Mouse (Mus musculus) heart, postnatal 10 days (tissue): ENCODE data around the gene Zpr1. TPM values are rescaled to one million over a fixed set of nuclear protein-coding genes. Genes with fewer than 3 reads are reported as not detected.
"Not testable (repeated sequence)": the region's sequence is repeated elsewhere in the genome, so short reads cannot be mapped to it uniquely, and the experiment has no call there.

Experiments
- DNase-seq, 2 experiments: peaks; one replicate each; pipeline ENCODE4 v3.0.0; 2021
- intact Hi-C: fragments of 180-260 bp; cut with DNase I; formaldehyde crosslinking; loops from one replicate; pipeline ENCODE4 v1.15.1; 2025
- total RNA-seq, 2 experiments: library from RNA; stranded (reverse); gene quantifications; 2 replicates each; pipeline ENCODE4 v1.2.3; 2021

Gene Zpr1
- total RNA-seq, 2 experiments from 2014 or later: 22.1 to 22.8 TPM

DNA sequence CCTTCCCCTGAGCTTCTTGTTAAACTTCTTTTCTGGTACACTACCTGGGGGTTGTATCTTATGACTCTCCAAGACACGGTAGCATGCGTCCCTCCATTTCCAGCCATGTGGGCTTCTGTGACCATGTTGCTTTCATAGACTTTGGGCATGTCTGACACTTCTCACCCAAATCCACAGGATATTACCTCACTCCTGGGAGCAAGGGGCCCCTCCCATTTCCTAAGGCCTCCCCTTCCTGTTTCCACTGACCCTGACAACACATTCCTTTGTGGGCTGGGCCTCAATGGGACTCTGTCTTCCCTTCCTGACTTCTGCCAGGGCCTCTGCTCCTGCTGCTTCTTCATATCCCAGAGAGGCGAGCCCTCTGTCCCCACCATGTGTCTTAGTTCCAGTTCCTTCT is 15.3 kb upstream of the Zpr1 start:
- intact Hi-C loops: no loop called here
- peak; percentile 20 to 37 for DNase-seq

DNA sequence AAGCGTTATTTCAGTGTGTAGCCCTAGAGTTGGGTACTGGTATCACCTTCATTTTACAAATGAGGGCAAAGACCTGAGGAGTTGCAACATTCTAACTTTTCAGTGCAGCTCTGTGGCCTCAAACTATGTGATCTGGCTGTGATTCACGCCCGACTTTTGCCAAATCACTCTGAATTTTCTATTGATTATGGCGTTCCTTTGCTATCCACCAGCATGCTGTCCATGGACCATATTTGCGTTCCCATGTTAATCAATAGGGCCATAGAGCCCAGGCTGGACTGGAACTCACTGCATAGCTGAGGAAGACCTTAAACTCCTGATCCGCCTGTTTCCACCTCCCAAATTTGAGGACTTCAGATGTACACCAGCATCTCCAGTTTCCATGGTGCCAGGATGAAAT is 13.8 kb upstream of the Zpr1 start:
- DNase-seq: no peak
- intact Hi-C loops: no loop called here

DNA sequence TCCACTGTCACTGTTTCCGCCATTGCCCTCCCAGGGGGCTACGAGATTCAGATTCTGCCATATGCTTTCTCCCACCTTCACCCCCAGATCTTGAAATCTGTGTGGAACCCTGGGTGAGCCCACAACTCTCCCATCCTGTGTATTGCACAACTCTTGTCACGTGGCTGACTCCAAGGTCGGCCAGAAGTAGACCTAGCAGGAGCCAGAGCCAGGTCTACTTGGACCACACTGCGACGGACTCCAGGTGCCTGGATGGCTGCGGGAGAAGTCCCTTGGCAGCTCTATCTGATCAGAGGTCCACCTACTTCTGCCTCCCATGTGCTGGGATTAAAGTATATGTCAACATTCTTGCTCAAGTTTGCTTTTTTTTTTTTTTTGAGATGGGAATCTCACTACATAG is 11.7 kb upstream of the Zpr1 start:
- no peak for DNase-seq
- intact Hi-C loops: no loop called here

DNA sequence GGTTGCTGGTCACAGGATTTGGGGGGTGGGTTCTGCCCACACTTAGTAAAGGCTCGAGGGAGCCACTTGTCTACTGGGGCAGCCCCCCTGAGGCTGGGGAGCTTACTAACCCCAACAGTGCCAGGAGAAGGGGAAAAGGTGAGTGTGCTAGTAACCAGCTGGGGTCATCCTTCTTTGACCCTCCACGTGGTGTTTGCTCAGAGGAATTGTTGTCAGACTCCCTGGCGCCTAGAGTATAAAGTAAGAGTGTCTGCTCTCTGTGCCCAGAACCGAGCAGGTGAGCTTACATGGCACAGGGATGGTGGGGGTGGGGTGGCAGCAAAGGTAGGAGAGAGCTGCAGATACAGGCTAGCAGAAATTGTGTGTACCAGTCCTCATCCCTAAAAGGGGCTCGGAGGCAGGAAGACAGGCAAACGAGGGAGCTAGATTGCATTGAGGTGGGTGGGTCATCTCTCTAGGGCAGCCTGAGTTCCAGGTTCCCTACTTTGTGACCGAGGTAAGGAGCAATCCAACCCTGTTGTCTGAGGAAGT is 4.5 kb upstream of the Zpr1 start, which contains the start of gene Apoa5:
TSS of gene Apoa5 (plus strand) at position 291 of the 531 bp plus-strand sequence.
- intact Hi-C loops: no loop called here
- DNase-seq: no peak

DNA sequence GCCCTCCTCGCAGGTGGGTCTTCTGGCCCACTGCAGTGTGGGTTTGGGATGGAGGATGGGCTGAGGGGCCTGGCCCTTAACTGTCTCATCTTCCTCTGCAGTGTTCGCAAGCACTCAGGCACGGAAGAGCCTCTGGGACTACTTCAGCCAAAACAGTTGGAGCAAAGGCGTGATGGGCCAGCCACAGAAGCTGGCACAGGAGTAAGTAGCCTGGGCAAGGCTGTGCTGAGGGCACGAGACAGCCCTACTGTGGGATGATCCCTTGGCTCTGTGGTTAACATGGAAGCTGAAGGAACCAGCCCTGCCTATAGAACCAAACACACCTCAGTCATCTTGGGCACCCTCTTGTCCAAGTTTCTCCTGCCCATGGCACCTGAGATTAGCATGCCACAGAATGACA is 3.7 kb upstream of the Zpr1 start:
- intact Hi-C loops: no loop called here

DNA sequence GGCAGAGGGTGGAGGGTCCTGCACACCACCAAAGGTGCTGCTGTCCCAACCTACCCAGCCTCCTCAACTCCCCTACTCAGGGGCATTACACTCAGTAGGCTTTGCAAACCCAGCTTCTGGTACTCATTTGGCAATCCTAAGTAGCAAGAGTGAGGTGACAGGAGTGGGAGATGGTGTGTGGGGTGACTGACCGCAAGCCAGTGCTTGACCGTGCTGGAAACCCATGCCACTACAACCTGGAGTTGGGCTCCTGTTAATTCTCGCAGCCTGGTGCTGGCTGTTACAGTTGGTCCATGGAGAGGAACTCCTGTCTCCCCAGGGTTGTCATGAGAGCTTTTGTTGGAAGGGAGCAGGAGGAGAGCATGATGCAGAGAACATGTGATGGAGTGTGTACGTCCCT is 2.1 kb upstream of the Zpr1 start:
- intact Hi-C loops: no loop called here
- no peak for DNase-seq

More for the DNA sequence above, 3.7 kb upstream of the Zpr1 start:
- no peak for DNase-seq

DNA sequence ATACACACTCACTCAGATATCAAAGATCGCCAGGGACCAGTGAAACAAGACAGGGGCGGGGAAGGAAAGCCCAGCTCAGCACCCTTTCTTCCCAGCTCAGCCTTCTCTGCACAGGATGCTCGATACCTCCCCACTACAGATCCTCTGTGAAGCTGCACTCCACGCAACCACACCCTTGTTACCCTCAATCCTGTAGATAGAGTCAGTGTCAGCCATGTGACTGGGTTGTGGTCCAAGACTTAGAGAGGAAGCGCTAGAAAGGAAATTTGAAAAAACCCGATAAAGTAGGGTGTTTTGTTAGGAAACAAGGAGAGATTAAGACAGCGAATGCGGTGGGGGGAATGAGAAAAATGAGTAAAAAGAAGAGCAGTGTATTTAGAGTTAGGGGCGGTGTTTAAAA is 794 bp upstream of the Zpr1 start:
- DNase-seq: no peak
- intact Hi-C loops: no loop called here

DNA sequence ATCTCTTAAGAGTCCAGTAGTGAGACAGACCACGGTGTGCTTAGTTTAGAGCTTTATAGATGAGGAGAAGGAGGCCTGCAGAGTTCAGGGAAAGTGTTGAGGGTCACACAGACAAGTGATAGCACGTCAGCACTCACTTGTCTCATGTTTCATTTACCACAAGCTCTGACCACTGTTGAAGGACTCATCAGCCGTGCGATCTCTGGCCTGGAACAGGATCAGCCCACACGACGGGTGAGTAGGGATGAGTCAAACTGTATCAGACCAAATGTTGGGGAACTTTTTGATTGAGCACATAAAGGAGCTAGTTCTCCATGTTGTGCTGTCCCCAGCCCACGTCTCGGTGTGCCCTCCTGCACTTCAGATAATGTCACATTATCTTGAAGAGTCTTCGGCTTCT is 1.6 kb downstream of the Zpr1 start:
- no peak for DNase-seq
- intact Hi-C loops: no loop called here

DNA sequence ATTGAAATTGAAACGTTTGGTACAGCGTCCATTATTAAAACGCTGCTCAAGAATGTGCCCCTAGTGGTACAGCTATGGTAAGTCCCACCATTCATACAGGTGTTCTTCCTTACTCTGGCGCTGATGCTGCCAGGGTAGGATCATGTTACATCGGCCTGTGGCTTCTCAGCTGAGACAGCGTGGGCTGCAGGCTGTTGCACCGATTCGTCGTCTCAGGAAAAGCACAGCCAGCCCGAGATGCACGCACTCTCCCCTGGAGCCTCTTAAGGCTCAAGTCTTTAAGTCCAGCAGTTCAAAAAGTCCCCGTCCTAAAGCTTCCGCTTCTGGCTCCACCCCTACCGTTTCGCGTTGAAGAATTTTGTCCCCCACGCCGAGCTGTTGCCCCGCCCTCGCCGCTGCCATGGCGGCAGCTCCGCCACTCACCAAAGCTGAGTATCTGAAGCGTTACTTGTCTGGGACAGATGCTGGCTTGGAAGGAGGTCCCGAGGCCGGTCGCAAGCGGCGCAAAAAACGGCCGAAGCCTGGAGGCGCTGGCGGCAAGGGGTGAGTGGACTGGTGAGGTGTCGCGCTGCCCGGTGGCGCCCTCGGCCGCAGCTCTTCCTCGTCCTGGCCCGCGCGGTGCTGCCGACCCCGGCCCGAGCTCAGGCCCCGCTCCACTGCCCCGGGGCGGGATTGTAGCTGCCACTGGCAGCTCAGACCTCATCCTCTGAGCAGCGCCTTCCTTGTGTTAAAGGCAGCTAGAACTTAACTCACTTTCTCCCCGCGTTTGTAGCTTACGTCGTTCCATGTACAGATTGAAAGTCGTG is 10.0 kb downstream of the Zpr1 start, which contains the start of gene Bud13:
TSS of gene Bud13 (plus strand) at position 378 of the 806 bp plus-strand sequence.
- DNase-seq: peak; percentile 96 to 97
- intact Hi-C loops: no loop called here

DNA sequence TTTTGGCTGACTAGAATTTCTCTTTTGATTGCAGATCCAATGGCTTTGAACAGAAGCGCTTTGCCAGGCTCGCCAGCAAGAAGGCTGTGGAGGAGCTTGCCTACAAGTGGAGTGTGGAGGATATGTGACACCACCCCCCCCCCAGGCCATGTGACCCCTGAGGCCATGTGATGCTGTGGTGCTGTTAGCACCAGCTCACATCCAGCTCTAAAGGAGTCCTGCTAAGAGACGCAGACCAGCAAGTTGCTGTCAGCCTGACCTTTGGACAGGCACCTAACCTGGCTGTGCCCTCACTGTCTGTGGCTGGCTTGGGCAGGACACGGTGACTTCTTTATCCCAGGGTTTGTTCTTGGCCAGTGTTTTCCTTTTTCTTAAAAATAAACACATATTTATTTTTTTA is 25.5 kb downstream of the Zpr1 start:
- intact Hi-C loops: no loop called here

DNA sequence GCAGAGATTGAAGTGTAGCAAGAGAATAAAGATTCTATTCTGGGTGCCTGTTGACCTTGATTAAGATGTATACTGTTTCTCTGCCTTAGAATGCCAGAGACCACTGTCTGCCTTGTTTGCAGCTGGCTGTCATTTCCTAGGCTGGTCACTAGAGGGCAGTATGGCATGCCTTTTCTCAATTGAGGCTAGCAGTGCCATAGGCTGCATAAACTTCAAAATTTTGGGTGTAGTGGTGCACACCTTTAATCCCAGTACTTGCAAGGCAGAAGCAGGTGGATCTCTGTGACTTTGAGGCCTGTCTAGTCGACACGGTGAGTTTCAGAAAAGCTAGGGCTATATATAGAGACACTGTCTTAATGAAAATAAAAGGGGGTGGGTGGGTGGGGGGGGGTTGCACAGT is 29.3 kb downstream of the Zpr1 start:
- intact Hi-C loops: loop anchor here (1.0 kb wide), 1 partner anchor 12 kb away; no protein-coding TSS in a partner anchor
- peak; percentile 50 to 73 for DNase-seq

More for the DNA sequence above, 25.5 kb downstream of the Zpr1 start:
- DNase-seq: no peak

DNA sequence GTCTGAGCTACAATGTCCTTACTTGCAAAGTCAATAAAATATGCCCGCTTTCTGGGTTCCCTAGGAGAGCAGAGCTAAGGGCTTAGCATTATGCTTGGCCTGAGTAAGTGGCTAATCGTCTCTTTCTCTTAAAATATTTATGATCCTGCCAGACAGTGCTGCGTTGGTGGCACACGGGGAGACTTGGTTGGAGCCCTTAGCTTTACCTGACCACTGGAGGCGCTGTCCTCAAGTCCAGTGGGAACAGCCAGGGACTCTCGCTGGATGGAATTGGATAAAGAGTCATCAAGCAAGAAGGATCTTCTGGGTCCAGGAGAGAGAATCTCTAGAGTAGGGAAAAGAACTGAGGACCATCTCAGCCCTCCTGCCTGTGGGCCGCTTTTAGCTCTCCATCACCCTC is 36.3 kb downstream of the Zpr1 start:
- DNase-seq: no peak
- intact Hi-C loops: no loop called here

DNA sequence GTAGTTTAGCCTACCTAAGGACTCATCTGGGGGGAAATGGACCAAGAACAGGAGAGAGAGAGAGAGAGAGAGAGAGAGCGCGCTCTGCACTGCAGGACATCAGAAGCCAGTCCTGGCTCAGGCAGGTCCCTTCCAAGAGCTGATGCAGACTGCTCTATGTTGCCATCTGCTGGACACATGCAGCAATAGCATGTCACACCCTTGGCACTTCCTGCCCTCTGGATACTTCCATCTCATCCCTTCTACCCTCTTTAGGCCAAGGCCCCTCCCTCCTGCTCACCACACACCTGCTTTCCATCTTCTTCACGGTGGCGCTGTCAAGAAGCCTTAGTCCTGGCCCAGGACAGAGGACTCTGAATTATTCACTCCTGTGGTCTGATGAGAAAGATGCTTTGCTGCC is 41.6 kb downstream of the Zpr1 start:
- peak; percentile 78 to 83 for DNase-seq
- intact Hi-C loops: loop anchor here (1.0 kb wide), 1 partner anchor 12 kb away; no protein-coding TSS in a partner anchor

DNA sequence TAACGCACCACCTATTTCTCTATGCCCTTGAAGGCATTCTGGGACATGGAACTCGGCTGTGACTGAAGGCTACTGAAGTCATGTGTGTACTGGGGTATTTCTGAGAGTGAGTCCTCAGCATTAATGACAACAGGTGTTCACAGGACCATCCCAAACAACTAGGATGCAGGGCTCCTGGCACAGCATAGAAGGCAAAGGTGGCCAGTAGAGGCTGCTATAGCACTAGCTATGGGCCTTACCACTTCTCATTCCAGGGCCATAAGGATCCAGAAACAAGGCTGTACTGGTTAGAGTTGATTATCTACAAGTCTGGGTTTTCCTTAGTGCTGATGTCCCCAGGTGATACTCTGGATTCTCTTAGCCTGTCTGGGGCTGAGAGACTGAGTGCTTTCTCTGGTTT is 42.1 kb downstream of the Zpr1 start:
- DNase-seq: no peak
- intact Hi-C loops: loop anchor here (1.0 kb wide), 1 partner anchor 13 kb away; no protein-coding TSS in a partner anchor

DNA sequence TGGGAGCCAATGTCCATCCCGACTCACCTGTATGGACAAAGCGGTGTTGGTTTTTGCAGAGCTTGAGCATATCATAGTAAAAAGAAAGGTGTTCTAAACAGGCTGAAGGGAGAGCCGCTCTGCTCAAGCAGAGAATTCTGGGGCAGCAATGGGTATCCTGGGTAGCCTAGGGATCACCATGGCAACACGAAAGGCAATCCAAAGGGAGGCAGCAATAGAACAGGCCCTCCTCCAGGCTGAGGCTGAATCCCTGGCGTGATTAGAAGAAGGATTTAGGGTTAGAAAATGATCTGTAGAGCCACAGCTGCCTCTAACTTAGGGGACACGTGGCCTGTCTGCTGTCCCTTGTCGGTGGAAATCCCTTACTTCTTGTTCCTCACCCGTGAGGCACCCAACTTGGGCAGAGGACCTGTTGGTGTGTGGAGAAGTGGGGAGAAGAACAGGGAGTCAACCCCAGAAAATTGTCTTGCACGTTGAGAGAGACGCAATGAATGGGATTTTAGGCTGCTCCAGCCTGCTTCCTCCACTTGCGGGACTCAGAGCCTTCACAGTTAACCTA is 43.0 kb downstream of the Zpr1 start:
- no peak for DNase-seq
- intact Hi-C loops: no loop called here

DNA sequence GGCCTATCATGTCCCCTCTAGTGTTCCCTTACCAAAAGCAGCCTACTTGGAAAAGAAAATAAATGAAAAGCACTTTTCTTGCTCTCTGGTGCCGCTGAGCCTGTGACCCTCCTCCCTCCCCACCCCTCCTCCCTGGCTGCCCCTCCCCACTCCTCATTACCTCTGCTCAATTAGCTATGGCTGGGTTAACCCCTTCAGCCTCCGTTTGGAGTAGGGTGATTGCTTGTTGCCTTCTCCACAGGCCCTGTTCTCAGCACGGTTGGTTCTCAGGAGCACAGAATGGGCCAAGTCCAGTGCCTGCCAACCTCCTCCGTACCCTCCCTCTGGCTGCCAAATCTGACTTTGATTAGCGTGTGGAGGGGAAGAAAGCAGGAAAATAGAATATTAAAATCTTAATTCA is 43.5 kb downstream of the Zpr1 start:
- intact Hi-C loops: no loop called here
- no peak for DNase-seq

DNA sequence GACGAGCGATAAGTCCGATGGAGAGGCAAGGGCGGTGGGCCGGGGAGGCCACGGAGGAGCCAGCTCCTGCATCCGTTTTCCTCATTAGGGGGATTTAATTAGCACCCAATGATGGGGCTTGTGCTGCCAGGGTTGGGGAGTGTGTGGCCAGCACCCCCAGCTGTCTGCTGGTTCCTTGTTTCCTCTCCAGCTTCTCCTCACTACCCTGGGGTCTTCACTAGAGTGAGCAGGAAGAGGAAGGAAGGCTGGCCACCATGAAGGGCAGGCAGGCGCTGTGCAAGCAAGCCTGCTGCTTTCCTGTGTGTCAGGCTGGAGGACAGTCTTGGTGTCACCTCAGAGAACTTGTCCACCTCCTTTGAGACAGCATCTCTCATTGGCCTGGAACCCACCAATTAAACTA is 44.0 kb downstream of the Zpr1 start:
- intact Hi-C loops: no loop called here
- DNase-seq: no peak

DNA sequence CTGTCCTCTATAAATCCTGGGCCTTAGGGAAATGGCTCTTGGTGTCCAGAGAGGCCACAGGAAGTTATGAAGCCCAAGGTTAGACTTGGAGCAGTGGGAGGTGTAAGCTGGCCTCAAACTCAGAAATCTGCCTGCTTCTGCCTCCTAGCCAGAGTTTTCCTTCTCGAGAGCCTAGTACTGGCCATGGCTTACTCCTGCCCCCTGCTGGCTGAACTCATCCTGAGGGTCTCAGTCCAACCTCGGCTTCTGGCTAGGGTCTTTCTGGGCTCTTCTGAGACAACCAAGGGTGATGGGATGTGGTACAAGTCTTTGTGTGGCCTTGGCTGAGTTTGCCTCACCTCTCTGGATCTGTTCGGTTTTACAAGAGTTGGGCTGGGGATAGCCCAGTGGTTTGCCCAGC is 45.1 kb downstream of the Zpr1 start:
- no peak for DNase-seq
- intact Hi-C loops: no loop called here

DNA sequence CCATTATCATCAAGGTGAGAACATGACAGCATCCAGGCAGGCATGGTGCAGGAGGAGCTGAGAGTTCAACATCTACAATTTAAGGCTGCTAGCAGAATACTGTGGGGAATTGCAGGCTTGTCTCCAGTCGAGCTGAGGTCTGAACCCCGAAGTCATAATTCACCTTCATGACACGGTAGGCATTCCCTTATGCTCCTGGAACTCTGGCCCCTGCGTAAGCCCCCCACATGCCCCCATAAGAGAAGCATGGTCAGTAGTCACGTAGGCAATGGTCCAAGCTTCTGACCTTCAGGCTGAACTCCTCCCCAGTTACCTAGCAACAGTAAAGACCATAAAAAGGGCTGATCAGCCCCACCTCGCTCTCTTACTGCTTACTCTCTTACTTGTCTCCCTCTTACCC is 47.0 kb downstream of the Zpr1 start, which contains the start of gene 4931429L15Rik:
TSS of gene 4931429L15Rik (minus strand) at position 101 of the 400 bp plus-strand sequence.
- DNase-seq, intact Hi-C loops: not testable (repeated sequence)

DNA sequence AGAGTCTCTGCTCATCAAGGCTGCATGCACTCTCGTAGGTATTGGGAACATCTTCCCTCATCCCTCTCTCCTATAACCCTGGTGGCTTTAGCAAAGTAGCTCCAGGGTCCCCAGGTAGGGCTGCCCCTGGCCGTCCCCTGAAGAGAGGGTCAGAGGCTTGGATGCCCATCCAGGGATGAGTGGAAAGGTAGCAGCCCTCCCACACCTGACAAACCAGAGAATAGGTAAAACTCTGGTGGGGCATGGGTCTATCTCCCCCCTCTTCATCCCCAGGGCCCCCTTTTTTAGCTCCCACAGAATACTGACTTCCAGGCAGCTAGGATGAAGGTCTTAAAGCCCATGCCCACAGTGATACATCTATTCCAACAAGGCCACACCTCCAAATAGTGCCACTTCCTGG is 47.6 kb downstream of the Zpr1 start:
- intact Hi-C loops: no loop called here

DNA sequence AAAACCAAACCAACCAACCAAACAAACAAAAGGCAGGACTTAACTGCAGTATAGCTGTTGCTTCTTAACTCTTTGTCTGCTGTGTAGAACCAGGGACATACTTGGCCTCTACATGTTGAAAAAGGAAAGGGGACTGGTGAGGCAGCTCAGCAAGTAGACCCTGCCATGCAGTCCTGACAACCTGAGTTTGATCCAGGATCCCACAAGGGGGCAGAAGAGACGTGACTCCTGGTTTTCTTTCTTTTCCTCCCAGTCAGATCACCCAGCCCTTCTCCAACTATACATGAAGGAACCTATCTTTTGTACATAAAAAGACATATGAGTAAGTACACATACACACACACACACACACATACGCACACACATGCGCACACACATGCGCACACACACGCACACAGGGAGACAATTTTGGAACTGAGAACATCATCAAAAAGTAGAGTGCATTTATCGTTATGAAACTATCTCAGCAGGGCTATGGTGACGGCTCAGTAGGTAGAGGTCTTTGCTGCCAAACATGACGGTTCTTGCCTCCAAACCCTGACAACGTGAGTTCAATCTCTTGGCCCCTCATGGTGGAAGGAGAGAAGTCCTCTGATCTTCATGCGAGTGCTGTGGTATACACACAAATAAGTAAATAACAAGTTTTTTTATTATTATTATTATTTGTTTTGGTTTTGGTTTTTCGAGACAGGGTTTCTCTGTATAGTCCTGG is 54.0 kb downstream of the Zpr1 start:
- intact Hi-C loops: no loop called here

More for the DNA sequence above, 47.6 kb downstream of the Zpr1 start:
- DNase-seq: no peak

More for the DNA sequence above, 54.0 kb downstream of the Zpr1 start:
- DNase-seq: no peak
